8 mouse cellular contexts compared by ENCODE assay signal in the genomic region with DNA sequence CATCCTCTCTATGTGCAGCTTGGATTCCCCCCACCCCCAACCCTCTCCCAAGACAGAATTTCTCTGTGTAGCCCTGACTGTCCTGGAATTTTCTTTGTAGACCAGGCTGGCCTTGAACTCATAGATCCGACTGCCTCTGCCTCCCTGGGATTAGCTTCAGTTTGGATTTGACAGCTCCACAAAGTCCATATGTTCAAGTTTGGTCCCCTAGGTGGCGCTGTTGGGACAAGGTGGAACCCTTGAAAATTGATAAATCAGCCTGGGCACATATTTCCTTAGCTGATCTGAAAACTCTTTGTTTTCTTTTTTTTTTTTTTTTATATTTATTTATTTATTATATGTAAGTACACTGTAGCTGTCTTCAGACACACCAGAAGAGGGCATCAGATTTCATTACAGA. TPM values are rescaled to one million over a fixed set of nuclear protein-coding genes. Genes with fewer than 3 reads are reported as not detected.
A peak's percentile ranks its signal among the peaks of the same experiment; 100 is the strongest.
DNase-seq lines count a peak whose midpoint lies in the region; TF ChIP-seq lines count a peak whose summit lies in the region.
"Had no signal": no experiment of that assay in that cellular context is flagged by ENCODE, and none has a peak within 500 bp of the region (broad histone marks: within the 10 kb centered on the region; RNA-seq: fewer than 3 reads in every experiment).

No protein-coding gene starts in this region.

- no peaks in the 10 kb centered on the region for H3K36me3 ChIP-seq in spleen, adult 2 months (ENCODE audit: control insufficient read depth, insufficient read depth, low read length)

- H3K27me3 ChIP-seq in spleen, adult 2 months (ENCODE audit: control insufficient read depth, insufficient read depth, low read length), result no peaks in the 10 kb centered on the region

- TF ChIP-seq POLR2A in cortical plate, adult 2 months (IDR thresholded peaks at IDR 0.05; ENCODE audit: extremely low read depth, insufficient read depth, low read length), result no peak
- TF ChIP-seq POLR2A in spleen, adult 2 months (IDR thresholded peaks at IDR 0.05; ENCODE audit: low read depth, low read length), result no peak

- DNase-seq in left cerebral cortex, adult 2 months (ENCODE audit: extremely low spot score in 1 of 2, low spot score in 2 of 2), result peak in 1 of 2 experiments; percentile 56
- DNase-seq in left cerebral cortex, adult 8-10 months (ENCODE audit: low spot score in 2 of 2), result no peak
- peak; percentile 51 to 74 for DNase-seq in CD8-positive naive resting alpha-beta T cell, adult 2 months (ENCODE audit: low read depth in 2 of 2, low spot score in 2 of 2)
- DNase-seq in NIH3T3 (ENCODE audit: low read depth), result peak; percentile 70
- peak; percentile 72 to 74 for DNase-seq in layer of hippocampus, postnatal 10 days (ENCODE audit: low spot score in 2 of 2)
- DNase-seq in spleen, adult 2 months (ENCODE audit: low read depth in 1 of 2, low spot score in 2 of 2), result peak in 1 of 2 experiments; percentile 63

- WGBS in spleen, adult 2 months, result 28% methylated on average over 2 of the region's 2 CpGs

- intact Hi-C loops in left cerebral cortex, adult 2 months (cut with DNase I), result no loop called here

- peak; percentile 63 for TF ChIP-seq CTCF in left cerebral cortex, adult 2 months (IDR thresholded peaks at IDR 0.05)
- TF ChIP-seq CTCF in cortical plate, adult 2 months (IDR thresholded peaks at IDR 0.05; ENCODE audit: extremely low read depth, insufficient read depth, low read length), result peak; percentile 48
- peak; percentile 40; the same call in 1 of the 2 replicates for TF ChIP-seq CTCF in spleen, adult 2 months (IDR thresholded peaks at IDR 0.05; ENCODE audit: extremely low read depth, insufficient read depth, insufficient read length, insufficient replicate concordance)

- H3K4me3 ChIP-seq in left cerebral cortex, adult 2 months, result no peak overlapping the region
- no peak overlapping the region for H3K4me3 ChIP-seq in cortical plate, adult 2 months (ENCODE audit: insufficient read depth, low read length)
- no peak overlapping the region for H3K4me3 ChIP-seq in spleen, adult 2 months (ENCODE audit: extremely low read depth, insufficient read depth, insufficient read length)

- no peaks in the 10 kb centered on the region for H3K4me1 ChIP-seq in cortical plate, adult 2 months (ENCODE audit: control insufficient read depth, insufficient read depth, low read length)
- no peaks in the 10 kb centered on the region for H3K4me1 ChIP-seq in spleen, adult 2 months (ENCODE audit: control insufficient read depth, insufficient read depth, insufficient read length)

- no peak overlapping the region for H3K27ac ChIP-seq in left cerebral cortex, adult 2 months
- no peak overlapping the region for H3K27ac ChIP-seq in cortical plate, adult 2 months (ENCODE audit: insufficient read depth, low read length)
- H3K27ac ChIP-seq in spleen, adult 2 months (ENCODE audit: insufficient read depth, low read length), result no peak overlapping the region

RNA-seq across cellular contexts. Expression of a gene that starts 16.8 kb away (rescaled TPM):
- 1 to 10 TPM; 7.5 to 7.8 TPM for total RNA-seq in left cerebral cortex, adult 2 months (2021)
- total RNA-seq in left cerebral cortex, adult 8-10 months (2022), result 1 to 10 TPM; 6.6 to 7.9 (median 7.3) TPM
- 8.1 and 8.8 TPM in 2 replicates for polyA plus RNA-seq in cortical plate, adult 2 months (2012; rRNA removed)
- 1 to 10 TPM; 6.2 to 7.7 TPM for total RNA-seq in layer of hippocampus, postnatal 10 days (2021)
- polyA plus RNA-seq in spleen, adult 2 months (2012; rRNA removed), result 10.2 and 10.4 TPM in 2 replicates

RNA-seq across cellular contexts. Expression of a gene that starts 32.6 kb away (rescaled TPM):
- total RNA-seq in left cerebral cortex, adult 2 months (2021), result under 1 TPM; 0.40 to 0.54 TPM
- total RNA-seq in left cerebral cortex, adult 8-10 months (2022), result under 1 TPM; 0.53 to 0.98 (median 0.78) TPM
- 0.55 and 0.56 TPM in 2 replicates for polyA plus RNA-seq in cortical plate, adult 2 months (2012; rRNA removed)
- under 1 TPM; 0.30 to 0.78 TPM for total RNA-seq in layer of hippocampus, postnatal 10 days (2021)
- 52.3 and 53.8 TPM in 2 replicates for polyA plus RNA-seq in spleen, adult 2 months (2012; rRNA removed)
- total RNA-seq: gastrocnemius, postnatal 36 days had no signal

RNA-seq across cellular contexts. Expression of a gene that starts 37.9 kb away (rescaled TPM):
- 10 to 100 TPM; 15.1 to 17.2 TPM for total RNA-seq in left cerebral cortex, adult 2 months (2021)
- total RNA-seq in left cerebral cortex, adult 8-10 months (2022), result 10 to 100 TPM; 15.2 to 18.2 (median 16.4) TPM
- polyA plus RNA-seq in cortical plate, adult 2 months (2012; rRNA removed), result 29.2 and 29.9 TPM in 2 replicates
- 10 to 100 TPM; 33.6 to 36.7 TPM for total RNA-seq in layer of hippocampus, postnatal 10 days (2021)
- polyA plus RNA-seq in spleen, adult 2 months (2012; rRNA removed), result 23.0 and 24.8 TPM in 2 replicates

RNA-seq across cellular contexts. Expression of a gene that starts 48.7 kb away (rescaled TPM):
- total RNA-seq in left cerebral cortex, adult 2 months (2021), result 100 to 1,000 TPM in 1 of 2 experiments, 10 to 100 TPM in 1; 92.2 to 127 TPM
- total RNA-seq in left cerebral cortex, adult 8-10 months (2022), result 100 to 1,000 TPM in 1 of 4 experiments, 10 to 100 TPM in 3; 83.3 to 103 (median 92.3) TPM
- 112 and 125 TPM in 2 replicates for polyA plus RNA-seq in cortical plate, adult 2 months (2012; rRNA removed)
- total RNA-seq in layer of hippocampus, postnatal 10 days (2021), result 10 to 100 TPM; 53.4 to 60.4 TPM
- 47.7 and 68.9 TPM in 2 replicates for polyA plus RNA-seq in spleen, adult 2 months (2012; rRNA removed)

Comparison
In these comparisons a context has a peak if more than half of its experiments do, and no peak if none do; other contexts are left out.
1. DNase-seq: peak in CD8-positive naive resting alpha-beta T cell, adult 2 months (2 of 2), NIH3T3 (single experiment) and layer of hippocampus, postnatal 10 days (2 of 2); none in left cerebral cortex, adult 8-10 months (0 of 2).
2. Peak in every context shown above with its lines, with median percentiles within 50 percentile points of each other: CTCF ChIP-seq.